Mouse (Mus musculus): ENCODE measurements at regions not wholly inside any gene's neighbourhood (a gene's known extent, or its start where the extent isn't known, plus 50 kb on each side); places are given as distances from the start of the nearest gene placed in this dataset.

- Histone ChIP-seq H3K4me3 (no peak overlapping the region), H3K27ac (no peak overlapping the region)
- DNase-seq (ENCODE audit: low spot score in 2 of 2), result peak; percentile 23 to 71
- peak; percentile 95 for TF ChIP-seq CTCF (conservative IDR thresholded peaks at IDR 0.05)
These were observed 54.2 kb upstream of the Rfpl4b start for GRCm38 (mm10) chr10:38875667-38876245.

DNA sequence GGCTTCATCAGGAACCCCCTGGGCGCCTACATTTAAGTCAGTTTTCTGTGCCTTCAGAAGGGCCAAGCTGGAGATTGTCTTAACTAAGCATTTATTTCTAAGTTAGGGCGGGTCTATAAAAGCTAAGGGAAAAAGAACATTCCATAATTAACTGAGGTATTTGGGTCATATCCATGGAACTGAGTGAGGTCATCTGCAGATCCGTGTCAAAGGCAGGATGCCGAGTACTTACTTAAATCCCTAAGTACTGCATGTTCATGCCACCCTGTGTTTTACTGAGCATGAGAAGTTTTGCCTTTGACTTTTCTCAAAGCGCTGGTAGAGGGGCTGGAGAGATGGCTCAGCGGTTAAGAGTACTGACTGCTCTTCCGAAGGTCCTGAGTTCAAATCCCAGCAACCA, 57.7 kb upstream of the Rfpl4b start:
- TF ChIP-seq CTCF (conservative IDR thresholded peaks at IDR 0.05), result no peak
- Histone ChIP-seq H3K4me3 (no peak overlapping the region), H3K27ac (no peak overlapping the region)
- no peak for DNase-seq (ENCODE audit: low spot score in 2 of 2)

DNA sequence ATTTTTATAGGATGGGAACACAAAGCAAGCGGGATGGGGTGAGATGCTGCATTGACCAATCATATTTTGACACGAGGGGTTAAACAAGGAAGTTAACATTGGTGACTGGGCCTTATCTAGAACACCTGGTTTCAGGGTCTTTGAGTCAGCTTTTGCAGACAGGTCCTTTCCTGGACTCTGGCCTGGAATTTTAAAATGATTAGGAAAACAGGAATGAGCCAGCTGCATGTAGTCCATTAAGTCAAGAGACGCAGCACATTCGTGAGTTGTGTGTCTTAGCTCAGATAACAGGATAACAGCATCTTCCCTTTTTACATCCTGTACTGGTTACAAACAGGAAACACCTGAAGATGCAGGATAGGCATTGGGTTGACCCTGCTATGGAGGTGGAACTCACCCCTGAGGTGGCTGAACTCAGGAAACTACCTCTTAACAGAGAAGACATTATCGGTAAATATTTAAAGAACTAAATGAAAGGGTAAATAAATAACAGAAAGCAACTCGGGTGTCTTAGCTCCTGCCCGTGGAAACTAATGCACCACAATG, 59.1 kb upstream of the Rfpl4b start:
- H3K4me3 ChIP-seq, result no peak overlapping the region
- H3K27ac ChIP-seq, result no peak overlapping the region
- no peak for TF ChIP-seq CTCF (conservative IDR thresholded peaks at IDR 0.05)
- DNase-seq (ENCODE audit: low spot score in 2 of 2), result no peak

DNA sequence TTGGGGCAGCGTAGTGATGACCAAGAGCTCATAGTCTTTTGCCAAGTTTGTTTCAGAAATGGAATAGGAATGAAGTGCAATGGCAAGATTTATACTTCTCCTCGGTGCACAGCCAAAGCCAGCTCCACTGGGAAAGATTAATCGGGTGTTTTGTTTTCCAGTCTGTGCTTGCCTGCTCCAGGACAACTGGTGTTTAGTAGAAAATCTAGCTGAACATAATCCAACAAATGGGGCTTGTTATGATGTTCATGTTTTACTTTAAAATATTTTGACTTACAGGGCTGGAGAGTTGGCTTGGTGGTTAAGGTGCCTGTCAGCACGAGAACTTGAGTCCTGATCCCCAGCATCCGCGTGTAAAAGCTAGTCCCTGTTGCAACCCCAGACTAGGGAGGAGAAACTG, 60.6 kb upstream of the Rfpl4b start:
- no peak for TF ChIP-seq CTCF (conservative IDR thresholded peaks at IDR 0.05)
- Histone ChIP-seq H3K27ac (no peak overlapping the region), H3K4me3 (no peak overlapping the region)
- DNase-seq (ENCODE audit: low spot score in 2 of 2), result no peak

DNA sequence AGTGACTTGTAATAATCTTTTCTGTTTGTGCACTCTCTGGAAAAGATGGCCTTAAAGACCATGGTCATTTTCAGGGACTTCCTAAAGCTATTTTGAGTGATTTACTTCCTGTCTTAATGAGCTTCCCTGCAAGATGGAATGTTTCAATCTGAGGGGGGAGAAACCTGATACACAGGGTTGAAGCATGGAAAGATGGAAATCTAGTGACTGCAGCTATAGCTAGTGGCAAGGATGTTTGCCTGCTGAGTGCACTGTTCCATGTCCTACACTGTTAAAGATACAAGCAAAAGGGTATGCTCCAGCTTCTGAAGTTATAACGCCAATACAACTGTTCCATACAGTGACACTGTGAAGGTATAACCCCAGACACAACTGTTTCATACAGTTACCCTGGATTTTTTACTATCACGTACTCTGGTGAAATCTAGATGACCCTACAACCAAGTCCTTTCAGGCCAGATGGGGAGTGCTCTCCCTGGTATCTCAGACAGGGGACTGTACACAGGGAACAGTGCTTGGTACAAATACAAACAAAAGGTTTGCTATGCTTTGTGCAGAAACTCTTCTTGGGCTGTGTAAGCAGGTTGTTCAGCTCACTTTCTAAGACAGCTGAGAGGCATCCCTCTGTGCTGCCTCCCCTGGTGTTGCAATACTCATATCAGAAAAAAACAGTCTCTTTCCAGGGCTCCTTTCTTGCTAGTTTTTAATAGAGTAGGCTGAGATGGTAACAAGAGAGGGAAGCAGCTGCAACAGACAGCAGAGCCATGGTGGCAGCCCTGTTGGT, 62.4 kb upstream of the Rfpl4b start:
- no peak for DNase-seq (ENCODE audit: low spot score in 2 of 2)
- Histone ChIP-seq H3K27ac (no peak overlapping the region), H3K4me3 (no peak overlapping the region)
- no peak for TF ChIP-seq CTCF (conservative IDR thresholded peaks at IDR 0.05)

DNA sequence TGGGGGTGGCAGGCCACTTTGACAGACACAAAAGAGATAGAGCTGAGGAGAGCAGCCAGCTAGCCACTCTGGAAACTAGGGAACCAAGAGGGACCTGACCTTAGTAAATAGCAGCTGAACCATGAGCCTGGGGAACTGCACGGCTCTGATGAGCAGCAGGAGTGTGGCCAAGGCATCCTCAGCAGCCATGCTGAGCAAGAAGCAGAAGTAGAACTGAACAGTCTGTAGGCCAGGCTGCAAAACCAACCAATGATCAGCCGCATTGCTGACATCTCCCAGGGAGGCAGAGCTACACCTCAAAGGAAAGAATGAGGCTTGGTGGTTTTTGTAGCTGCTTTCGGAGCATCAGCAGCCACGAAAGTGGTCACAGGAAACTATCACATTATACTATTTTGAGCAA, 63.1 kb upstream of the Rfpl4b start:
- H3K27ac ChIP-seq, result no peak overlapping the region
- TF ChIP-seq CTCF (conservative IDR thresholded peaks at IDR 0.05), result no peak
- no peak overlapping the region for H3K4me3 ChIP-seq
- DNase-seq (ENCODE audit: low spot score in 2 of 2), result no peak

- no peak overlapping the region for H3K27ac ChIP-seq
- no peak for DNase-seq (ENCODE audit: low spot score in 2 of 2)
- no peak overlapping the region for H3K4me3 ChIP-seq
- TF ChIP-seq CTCF (conservative IDR thresholded peaks at IDR 0.05), result peak; percentile 33; the same call in 1 of the 2 replicates
These were observed 64.9 kb upstream of the Rfpl4b start for GRCm38 (mm10) chr10:38886441-38886840.

- DNase-seq (ENCODE audit: low spot score in 2 of 2), result no peak
- Histone ChIP-seq H3K27ac (no peak overlapping the region), H3K4me3 (no peak overlapping the region)
- TF ChIP-seq CTCF (conservative IDR thresholded peaks at IDR 0.05), result no peak
These were observed 66.3 kb upstream of the Rfpl4b start for GRCm38 (mm10) chr10:38887896-38888295.

DNA sequence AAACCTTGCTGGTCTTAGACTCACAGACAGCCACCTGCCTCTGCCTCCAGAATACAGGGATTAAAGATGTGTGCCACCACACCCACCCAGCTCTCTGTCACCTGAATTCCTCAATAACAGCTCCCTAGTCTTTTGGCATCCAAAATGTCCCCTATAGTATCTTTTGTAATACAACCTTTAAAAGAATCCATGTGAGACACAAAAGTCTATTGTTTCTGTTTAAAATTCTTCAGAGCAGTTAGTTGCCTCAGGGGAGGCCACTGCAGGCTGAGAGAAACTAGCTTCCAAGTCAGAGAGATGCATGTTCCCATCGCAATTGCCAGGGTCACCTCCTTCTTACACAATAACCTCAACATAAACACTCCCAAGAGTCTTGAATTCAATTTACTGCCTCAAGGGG, 70.6 kb upstream of the Lama4 start:
- no peak for DNase-seq (ENCODE audit: low spot score in 2 of 2)
- Histone ChIP-seq H3K4me3 (no peak overlapping the region), H3K27ac (no peak overlapping the region)
- TF ChIP-seq CTCF (conservative IDR thresholded peaks at IDR 0.05), result no peak

DNA sequence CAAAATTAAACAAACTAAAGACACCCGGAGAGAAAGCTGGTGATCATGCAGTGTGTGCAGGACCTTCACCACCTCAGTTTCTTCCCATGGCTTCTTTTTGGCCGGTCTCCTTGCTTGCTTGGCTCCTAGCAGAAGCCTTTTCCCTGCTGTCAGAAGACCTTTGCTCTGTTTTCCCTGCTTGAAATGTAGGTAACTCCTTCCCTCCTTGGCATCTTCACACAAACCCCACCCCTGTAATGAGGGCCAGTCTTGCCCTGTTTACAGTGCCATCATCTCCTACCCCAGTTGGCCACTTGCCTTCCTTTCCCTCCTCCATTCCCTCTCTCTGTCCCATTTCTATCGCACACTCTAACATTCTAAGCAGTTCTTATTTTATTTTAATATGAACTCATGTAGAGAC, 69.7 kb upstream of the Lama4 start:
- DNase-seq (ENCODE audit: low spot score in 2 of 2), result no peak
- Histone ChIP-seq H3K27ac (no peak overlapping the region), H3K4me3 (no peak overlapping the region)
- TF ChIP-seq CTCF (conservative IDR thresholded peaks at IDR 0.05), result no peak

DNA sequence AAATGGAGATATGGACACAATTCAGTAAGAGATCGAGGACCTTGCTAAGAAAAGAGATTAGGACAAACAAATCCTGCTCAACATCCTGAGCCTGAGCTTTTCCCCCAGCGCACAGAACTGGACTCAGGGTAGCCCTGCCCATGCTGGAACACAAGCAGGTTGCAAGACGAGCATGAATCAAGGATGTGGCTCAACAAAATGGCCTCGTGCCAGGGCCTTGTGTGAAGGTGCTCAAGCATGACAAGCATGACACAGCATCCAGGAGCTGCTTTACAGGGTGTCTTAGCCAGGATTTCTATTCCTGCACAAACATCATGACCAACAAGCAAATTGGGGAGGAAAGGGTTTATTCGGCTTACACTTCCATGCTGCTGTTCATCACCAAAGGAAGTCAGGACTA, 67.7 kb upstream of the Lama4 start:
- H3K4me3 ChIP-seq, result no peak overlapping the region
- no peak for TF ChIP-seq CTCF (conservative IDR thresholded peaks at IDR 0.05)
- DNase-seq (ENCODE audit: low spot score in 2 of 2), result no peak
- H3K27ac ChIP-seq, result no peak overlapping the region

- Histone ChIP-seq H3K27ac (no peak overlapping the region), H3K4me3 (no peak overlapping the region)
- no peak for DNase-seq (ENCODE audit: low spot score in 2 of 2)
- TF ChIP-seq CTCF (conservative IDR thresholded peaks at IDR 0.05), result no peak
These were observed 59.2 kb upstream of the Lama4 start for GRCm38 (mm10) chr10:38906121-38906520.

GRCm38 (mm10) chr10:38907835-38908234, 57.5 kb upstream of the Lama4 start:
- no peak for DNase-seq (ENCODE audit: low spot score in 2 of 2)
- Histone ChIP-seq H3K4me3 (no peak overlapping the region), H3K27ac (no peak overlapping the region; the same call in 1 of the 2 replicates)
- TF ChIP-seq CTCF (conservative IDR thresholded peaks at IDR 0.05), result no peak

DNA sequence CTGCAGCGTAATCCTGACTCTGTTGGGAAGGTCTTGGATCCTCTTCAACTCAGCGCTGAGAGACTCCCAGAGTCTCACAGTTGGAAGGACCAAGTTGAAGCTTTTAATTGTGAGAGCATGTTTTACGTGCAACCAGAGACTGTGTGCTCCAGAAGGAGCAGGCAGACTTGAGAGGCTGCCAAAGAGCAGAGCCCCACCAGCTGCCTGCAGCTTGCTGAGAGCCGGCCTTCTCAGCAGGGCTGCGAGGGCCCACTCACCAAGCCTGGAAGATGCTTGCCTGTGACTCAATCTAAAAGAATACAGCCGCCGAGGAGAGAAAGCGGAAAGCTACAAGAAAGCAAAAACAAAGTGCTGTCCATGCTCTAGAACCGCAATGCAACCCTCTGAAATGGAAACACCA, 57.0 kb upstream of the Lama4 start:
- TF ChIP-seq CTCF (conservative IDR thresholded peaks at IDR 0.05), result no peak
- Histone ChIP-seq H3K4me3 (no peak overlapping the region), H3K27ac (peak overlapping the region; percentile 46; the same call in 1 of the 2 replicates)
- DNase-seq (ENCODE audit: low spot score in 2 of 2), result peak; percentile 57 to 60

Data from layer of hippocampus, adult 2 months (tissue).